Mouse (Mus musculus) regulatory T cell (primary cell): ENCODE data around the gene Lypla2.

ENCODE experiments used
- in situ Hi-C: fragments of 300-600 bp; cut with MboI, MseI; formaldehyde crosslinking; loops from one replicate; pipeline ENCODE4 v1.15.1; 2025; ENCODE audit warnings: high pct_unique_total_duplicates

Lypla2 gene

DNA sequence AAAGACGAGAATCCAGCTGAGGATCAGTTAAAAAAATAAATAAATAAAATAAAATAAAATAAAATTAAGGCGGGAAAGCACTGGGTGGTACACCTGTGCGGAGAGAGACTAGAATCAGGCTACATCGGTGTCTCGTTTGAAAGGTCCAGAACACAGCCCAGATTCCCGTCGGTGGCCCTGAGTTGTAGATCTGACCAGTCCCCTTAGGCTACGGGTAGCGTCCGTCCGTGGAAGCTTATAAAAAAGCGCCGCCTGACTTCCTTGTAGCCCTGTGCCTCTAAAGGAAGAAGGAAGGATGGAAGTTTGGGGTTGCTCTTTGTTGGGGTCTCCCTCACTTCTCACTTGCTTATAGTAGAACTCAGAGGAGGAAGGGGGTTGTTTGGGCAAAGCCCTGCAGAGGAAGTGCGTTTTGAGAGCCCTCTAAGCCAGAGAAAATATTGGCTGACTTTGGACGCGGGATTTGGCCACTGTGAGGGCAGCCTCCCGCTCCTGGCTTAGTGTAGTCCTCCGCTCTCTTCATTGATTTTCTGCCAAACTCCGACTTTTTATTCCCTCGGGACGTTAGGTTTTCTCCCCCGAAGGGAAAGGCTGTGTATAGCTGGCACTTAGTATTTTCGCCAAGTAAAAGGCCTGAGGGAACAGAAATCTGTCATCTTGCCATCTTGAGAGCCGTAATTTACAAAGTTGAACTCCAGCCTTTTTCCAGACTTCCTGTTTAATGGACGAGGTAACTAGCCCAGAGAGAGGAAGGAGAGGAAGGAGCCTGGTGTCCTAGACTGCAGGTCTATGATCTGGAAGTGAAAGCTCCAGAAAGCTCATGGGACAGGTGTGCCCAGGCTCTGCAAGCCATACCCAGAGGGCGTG is 50.9 kb downstream of the Lypla2 start:
- in situ Hi-C loops = no loop called here

DNA sequence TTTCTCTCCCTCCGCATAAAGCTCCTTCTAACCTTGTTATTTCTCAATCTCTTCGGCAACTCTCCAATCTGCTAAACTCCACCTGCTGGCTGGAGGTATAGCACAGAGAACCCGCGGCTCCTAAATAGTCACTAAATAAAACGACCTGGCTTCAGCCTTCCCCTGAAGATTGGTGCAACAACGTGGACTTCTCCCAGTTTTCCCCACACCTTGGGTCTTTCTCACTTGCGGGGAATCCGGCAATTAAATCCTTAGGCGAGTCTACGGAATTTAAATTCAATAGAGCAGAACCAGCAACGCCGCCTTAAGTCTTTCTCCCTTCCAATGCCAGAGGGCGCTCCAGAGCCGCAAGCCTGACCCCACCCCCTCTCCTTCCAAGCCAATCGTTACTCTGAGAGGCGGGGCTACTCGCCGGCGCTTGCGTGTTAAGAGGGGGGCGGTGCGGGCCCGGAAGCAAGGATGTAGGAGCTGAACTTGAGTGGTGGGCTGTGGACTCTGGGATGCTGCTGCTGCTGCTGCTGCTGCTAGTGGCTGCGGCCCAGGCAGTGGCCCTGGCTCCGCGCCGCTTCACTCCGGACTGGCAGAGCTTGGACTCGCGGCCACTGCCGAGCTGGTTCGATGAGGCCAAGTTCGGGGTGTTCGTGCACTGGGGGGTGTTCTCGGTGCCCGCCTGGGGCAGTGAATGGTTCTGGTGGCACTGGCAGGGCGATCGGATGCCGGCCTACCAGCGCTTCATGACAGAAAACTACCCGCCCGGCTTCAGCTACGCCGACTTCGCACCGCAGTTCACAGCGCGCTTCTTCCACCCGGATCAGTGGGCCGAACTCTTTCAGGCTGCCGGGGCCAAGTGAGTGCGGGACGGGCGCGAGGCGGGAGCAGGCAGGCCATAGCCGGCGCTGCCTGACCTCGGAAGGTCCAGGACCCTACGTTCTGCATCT is 51.9 kb downstream of the Lypla2 start, which contains the start of gene Fuca1:
Gene Fuca1 (plus strand): TSS at position 432 of the 938 bp plus-strand sequence.
- in situ Hi-C loops = no loop called here

DNA sequence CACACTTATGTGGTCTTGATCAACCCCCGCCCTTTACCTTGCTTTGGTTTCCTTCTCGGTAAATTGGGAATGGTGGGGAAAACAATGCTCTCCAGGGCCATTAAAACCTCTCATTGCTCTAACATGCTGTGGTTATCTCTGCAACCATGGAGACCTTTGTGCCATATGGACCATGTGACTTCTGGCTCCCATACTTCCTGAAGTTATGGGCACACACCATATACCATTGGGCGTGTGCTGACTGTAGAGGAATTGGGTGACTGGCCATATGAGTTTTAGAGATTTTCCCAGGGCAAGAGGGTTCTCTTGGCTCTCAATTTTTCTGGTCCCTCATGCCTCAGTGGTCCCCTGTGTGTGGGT is 53.2 kb downstream of the Lypla2 start:
- in situ Hi-C loops = loop anchor here (10.0 kb wide), 1 partner anchor 1264 kb away; no protein-coding TSS in a partner anchor

DNA sequence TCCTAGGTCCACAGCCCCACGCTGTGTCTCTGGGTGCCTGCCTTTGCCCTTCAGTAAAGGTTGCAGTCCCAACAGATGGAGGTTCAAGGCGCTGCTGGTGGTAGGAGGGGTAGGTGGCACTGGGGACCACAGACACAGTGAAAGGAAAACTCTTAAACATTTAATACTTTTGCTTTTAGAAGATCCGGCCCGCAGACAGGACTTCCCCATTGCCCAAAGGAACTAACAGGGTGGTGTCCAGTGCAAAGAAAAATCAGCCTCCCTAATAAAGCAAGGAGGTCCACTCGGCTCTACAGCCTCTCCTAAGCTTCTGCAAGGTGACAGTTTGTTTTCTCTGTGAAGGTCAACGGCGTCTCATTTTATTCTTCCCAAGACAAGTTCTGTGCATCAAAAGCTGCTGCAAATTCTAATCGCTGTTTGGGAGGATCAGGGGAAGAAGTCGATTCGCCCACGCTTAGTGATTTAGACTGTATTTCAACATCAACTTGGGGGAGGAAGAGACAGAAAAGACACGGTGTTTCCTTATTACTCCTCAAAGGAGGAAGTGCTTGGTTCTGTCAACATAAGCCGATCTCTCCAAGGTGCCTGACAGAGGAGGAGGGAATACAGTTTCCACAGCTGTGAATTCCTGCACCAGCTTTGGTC is 53.7 kb downstream of the Lypla2 start:
- in situ Hi-C loops = loop anchor here (10.0 kb wide), 1 partner anchor 1264 kb away; no protein-coding TSS in a partner anchor
